Mouse (Mus musculus) adrenal gland, postnatal 36 days (tissue): ENCODE results near the gene Mink1. TPM values are rescaled to one million over a fixed set of nuclear protein-coding genes. Genes with fewer than 3 reads are reported as not detected.

Experiments used
- DNase-seq, 2 experiments: peaks; one replicate each; pipeline ENCODE4 v3.0.0; 2021; ENCODE audit warnings: mixed read lengths in 1 of 2
- total RNA-seq, 2 experiments: library from RNA; stranded (reverse); gene quantifications; 2 replicates each; pipeline ENCODE4 v1.2.3; 2021

Gene Mink1
- total RNA-seq, 2 experiments from 2014 or later, result 39.2 to 42.6 TPM

- DNase-seq, result peak; percentile 47 to 53
These were observed 31.7 kb downstream of the Mink1 start for GRCm38 (mm10) chr11:70594253-70594989.

GRCm38 (mm10) chr11:70595638-70596037 lies 33.0 kb downstream of the Mink1 start:
- no peak for DNase-seq

DNA sequence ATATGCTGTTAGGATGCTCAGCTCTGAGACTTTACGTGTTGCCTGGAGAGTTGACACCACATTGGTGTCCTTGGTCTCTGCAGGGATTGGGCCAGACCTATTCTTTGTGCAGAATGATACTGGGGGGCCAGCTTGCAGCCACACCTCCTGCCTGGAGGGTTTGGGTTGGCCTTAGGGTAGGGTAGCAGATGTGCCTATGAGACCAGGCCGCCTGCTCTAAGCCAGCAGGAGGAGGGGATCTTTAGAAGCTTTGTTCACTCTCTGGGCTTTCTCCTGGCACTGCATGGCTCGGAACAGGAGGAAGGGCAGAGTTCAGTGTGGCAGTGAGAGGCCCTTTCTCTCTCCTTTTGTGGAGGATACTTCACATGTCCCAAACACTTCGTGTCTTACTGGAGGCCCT lies 33.4 kb downstream of the Mink1 start:
- DNase-seq, result no peak

DNA sequence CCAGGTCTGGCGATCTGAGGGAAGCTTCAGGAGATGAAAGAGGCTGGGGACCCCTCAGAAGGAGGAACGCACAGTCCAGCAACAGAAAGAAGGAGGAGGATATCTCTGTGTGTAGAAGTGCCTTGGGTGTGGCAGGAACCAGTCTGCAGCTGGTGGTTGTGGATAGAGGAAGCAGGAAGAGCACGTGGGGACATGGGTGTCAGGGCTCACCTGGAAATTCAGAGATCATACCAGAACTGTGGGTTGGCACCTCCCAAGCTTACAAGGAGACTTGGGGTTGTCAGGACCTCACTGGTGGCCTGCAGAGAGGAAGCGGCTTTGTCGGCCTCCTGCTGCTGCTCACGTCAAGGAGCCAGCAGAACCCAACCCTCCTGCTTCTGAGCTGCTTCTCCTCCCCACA lies 34.6 kb downstream of the Mink1 start:
- no peak for DNase-seq

DNA sequence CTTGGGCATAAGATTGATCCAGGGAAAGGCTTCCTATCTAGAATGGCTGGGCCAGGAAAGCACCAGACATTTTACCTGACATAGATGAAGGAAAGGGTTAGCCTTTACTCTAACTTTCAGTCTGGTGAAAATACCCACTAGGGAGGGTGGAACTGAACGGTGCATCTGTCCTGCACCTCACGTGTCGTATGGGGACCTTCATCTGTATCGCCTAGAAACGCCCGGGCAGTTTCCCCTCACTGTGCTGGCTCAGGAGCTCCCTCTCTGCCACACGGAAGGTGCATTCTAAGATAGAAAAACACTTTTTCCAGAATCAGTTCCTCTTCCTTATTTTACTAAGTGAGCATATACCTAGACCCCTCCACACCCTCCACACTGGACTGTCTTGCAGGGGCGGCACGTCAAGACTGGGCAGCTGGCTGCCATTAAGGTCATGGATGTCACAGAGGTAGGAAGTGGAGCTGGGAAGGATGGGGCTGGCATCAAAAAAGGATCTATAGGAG lies 35.8 kb downstream of the Mink1 start:
- no peak for DNase-seq

- DNase-seq, result peak; percentile 75 to 83
These were observed 42.4 kb downstream of the Mink1 start for GRCm38 (mm10) chr11:70605024-70605566.

DNA sequence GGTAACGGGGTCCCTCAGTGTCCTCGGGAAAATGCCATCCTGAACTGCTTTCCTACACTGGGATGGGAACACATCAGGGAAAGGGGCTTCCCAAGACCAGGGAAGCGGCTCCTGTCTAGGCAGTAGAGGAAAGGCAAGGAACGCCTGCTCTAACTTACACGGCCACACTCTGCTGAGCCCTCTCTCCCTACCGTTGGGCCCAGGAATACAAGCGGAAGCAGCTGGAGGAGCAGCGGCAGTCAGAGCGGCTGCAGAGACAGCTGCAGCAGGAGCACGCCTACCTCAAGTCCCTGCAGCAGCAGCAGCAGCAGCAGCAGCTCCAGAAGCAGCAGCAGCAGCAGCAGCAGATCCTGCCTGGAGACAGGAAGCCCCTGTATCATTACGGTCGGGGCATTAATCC lies 44.0 kb downstream of the Mink1 start:
- no peak for DNase-seq

GRCm38 (mm10) chr11:70607611-70608010 lies 44.9 kb downstream of the Mink1 start:
- DNase-seq, result no peak

DNA sequence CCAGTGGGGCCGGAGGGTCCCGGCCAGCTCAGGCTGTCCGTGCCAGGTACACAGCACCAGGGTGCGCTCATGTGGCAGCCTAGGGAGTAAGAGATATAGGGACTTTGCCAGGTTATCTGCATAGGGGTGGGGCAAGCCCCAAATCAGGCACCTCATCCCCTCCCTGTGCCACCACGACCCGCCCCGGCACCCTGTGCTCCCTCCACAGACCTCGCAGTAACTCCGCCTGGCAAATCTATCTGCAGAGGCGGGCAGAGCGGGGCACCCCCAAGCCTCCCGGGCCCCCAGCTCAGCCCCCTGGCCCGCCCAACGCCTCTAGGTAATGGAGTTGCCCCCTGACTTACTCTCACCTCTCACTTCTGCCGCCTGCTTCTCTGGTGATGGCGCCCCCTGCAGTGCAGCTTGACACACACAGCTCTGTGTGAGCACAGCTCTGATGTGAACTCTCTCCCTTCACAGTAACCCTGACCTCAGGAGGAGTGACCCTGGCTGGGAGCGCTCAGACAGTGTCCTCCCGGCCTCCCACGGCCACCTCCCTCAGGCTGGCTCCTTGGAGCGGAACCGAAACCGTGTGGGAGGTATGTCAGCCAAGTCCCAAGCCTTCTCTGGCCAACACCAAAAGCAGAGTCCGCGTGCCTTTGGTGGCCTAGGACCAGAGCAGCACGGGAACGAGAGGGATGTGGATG lies 45.8 kb downstream of the Mink1 start:
- DNase-seq, result peak; percentile 25 to 52

GRCm38 (mm10) chr11:70610752-70611151 lies 48.1 kb downstream of the Mink1 start:
- no peak for DNase-seq

DNA sequence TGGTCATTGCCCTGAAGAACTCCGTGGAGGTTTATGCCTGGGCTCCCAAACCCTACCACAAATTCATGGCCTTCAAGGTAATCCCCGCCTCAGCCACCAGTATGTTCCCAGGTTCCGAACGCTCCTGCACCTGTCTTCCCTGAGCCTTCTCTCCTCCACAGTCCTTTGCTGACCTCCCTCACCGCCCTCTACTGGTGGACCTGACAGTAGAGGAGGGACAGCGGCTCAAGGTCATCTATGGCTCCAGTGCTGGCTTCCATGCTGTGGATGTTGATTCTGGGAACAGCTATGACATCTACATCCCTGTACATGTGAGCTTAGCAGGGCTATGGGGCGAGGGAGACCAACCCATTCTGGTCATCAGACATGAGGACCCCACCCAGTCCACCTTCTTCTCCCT lies 49.8 kb downstream of the Mink1 start:
- DNase-seq, result peak in 1 of 2 experiments; percentile 25

DNA sequence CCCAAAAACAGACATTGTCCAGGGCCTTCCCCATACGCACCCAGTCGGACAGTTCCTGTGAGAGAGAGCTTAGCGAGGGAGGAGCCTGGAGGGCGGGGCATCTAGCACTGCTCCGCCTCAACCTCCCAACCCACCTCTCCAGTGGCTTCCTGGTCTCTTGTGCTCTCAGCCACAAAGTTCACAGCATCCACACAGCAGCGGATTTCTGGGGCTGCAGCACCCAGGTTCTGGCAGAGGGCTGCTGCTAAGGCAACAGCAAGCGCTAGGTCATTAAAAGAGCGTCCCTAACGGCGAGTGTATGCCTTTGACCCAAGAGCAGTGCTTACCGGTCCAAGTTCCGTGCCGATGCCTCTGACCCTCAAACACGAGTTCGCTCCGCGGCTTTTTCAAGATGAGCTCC lies 52.4 kb downstream of the Mink1 start:
- DNase-seq, result peak; percentile 78 to 85

DNA sequence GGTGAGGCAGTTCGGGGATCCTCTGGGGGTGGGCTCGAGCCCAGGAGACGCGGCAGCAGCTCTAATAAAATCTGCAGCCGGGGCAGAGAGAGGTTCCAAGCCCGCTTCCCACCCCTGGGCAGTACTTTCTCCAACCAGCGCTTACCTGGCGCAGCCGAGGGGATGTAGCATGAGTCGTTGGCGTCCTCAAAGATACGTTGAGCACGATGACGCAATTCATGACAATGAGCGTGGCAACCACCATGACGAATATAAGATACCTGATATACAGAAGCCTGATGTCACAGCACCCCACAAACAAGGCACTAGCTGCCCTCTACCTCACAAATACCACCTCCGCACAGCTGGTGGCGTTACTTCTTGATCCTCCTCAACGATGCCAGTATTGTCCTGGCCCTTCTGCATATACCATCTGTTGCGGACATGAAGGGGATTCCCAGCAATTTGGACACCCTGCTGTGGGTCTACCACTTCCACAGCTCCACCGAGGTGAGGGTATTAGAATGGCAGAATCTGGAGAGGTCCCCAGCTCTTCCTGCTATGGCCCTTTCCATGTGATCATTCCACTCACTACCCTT lies 52.9 kb downstream of the Mink1 start, which contains the start of gene 4930544D05Rik:
4930544D05Rik (plus strand) TSS at position 333 of the 578 bp plus-strand sequence.
- no peak for DNase-seq

DNA sequence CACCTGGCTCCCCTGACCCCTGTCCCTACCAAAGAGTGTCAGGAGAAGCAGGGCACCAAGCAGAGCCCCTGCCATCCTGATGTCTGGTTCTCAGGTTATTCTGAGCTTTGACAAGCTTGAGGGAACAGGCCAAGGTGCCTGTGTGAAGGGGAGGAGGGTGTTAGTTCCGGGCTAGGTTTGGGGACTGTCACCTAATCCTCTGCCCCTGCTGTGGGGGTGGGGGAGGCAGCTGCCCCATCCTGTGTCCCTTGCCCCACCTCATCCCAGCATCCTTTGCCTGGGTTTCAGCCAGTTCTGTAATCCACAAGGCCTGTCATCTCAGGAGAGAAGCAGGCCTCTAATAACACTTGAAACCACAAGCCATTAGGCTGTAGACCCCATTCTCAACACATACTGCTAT lies 56.4 kb downstream of the Mink1 start, which contains the start of gene Chrne:
Chrne (minus strand) TSS at position 116 of the 400 bp plus-strand sequence.
- no peak for DNase-seq

- no peak for DNase-seq
These were observed 59.5 kb downstream of the Mink1 start for GRCm38 (mm10) chr11:70621972-70622814.

DNA sequence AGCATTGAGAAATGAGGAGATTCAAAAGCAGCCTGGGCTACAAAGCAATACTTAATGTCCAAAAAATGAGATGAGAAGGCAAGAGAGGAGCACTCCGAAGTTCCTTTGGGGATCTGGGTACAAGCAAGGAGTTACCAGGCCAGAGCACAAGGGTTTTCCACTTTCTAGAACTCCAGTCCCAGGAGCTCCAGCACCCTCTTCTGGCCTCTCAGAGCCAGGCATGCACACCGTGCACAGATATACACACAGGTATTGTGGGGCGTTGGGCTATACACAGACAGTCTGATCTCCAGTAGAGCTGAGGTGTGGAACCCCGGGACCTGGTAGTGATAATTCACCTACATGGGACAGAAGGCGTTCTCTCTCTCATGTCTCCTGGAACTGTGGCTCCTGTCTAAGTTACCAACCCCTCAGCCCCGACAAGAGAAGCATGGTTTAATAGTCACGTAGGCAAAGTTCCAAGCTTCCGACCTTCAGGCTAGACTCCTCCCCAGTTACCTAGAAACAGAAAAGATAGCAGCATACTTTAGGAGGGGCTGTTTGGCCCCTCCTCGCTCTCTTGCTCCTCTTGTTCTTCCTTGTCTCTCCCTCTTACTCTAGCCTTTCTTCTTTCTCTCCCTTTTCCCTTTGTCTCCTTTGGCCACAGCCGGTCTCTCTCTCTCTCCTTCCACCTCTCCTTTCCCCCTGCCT lies 60.5 kb downstream of the Mink1 start:
- DNase-seq, result peak; percentile 36 to 62

DNA sequence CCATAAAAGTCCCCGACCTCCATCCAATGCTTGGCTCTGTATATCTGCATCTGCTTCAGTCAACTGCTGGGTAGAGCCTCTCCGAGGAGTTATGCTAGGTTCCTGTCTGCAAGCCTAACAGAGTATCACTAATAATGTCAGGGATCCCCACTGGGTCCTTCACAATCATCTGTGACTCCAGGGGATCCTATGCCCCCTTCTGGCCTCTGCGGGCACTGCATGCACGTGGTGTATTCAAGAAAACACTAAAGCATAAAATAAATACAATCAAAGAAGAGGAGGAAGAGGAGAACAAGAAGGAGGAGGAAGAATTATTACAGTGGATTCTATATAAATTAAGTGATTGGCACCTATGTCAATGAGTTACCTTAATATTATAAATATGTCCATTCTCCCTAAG lies 62.8 kb downstream of the Mink1 start:
- DNase-seq, result peak; percentile 54 to 65

GRCm38 (mm10) chr11:70626877-70627276 lies 64.2 kb downstream of the Mink1 start:
- DNase-seq, result no peak

DNA sequence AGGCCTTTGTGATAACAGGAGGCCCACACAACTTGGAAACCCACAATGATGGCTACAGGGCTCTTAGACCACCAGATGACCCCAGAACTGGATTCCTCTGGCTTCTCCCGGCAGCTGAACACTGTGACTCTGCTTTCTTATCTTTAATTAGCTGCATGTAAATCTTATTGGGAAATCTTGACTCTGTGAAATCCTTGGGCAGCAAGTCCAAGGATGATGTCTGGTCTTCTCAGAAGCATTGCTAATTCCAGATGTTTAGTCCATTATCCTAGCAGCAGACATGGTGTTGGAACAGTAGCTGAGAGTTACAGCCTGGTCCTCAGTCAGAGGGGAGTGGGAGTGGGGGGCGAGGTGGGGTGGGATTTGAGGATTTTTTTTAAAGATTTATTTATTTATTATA lies 65.8 kb downstream of the Mink1 start:
- DNase-seq, result no peak

- DNase-seq, result no peak
These were observed 66.9 kb downstream of the Mink1 start for GRCm38 (mm10) chr11:70629557-70629956.

DNA sequence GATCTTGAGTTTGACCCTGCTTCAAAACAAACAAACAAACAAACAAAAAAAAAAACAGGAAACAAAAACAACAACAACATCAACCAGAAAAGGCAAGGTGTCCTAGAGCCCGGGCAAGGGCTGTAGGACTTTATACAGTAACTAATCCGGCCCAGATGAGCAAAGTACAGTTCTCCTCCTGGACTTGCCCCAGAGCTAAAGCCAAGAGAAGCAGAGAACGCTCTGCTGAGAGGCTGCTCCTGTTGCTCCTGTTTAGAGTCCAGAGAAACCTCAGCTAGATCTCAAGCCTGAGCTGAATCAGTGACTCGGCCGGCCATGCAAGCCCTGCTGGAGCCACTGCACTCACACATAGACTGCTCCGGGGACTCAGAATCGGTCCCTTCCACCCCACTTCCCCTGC lies 67.4 kb downstream of the Mink1 start:
- no peak for DNase-seq
